Mouse (Mus musculus) hindbrain, embryonic 11.5 days (tissue): ENCODE data around the gene Timp3. TPM values are rescaled to one million over a fixed set of nuclear protein-coding genes. Genes with fewer than 3 reads are reported as not detected.

ENCODE experiments used
- ATAC-seq: fragments of 200-750 bp; cut with Nextera tagmentation; 2 replicates; pipeline ENCODE4 v1.8.0; 2017; ENCODE audit warnings: mild to moderate bottlenecking, moderate TSS enrichment, moderate library complexity; ENCODE audit not compliant: low FRiP score
- DNase-seq: peaks from one replicate; pipeline ENCODE4 v3.0.0-alpha.2; 2015; ENCODE audit warnings: low spot score
- H3K27ac ChIP-seq: fragments of 300-500 bp; sonication (generic); 2 replicates; pipeline ENCODE4 v1.5.1; 2014; ENCODE audit warnings: mild to moderate bottlenecking, low read depth, low read length
- H3K27me3 ChIP-seq: fragments of 300-500 bp; sonication (generic); 2 replicates; pipeline ENCODE4 v1.6.1; 2014; ENCODE audit warnings: mild to moderate bottlenecking, low read length, moderate library complexity, mixed read lengths; ENCODE audit not compliant: control insufficient read depth, insufficient read depth
- H3K36me3 ChIP-seq: fragments of 300-500 bp; sonication (generic); 2 replicates; pipeline ENCODE4 v1.6.1; 2014; ENCODE audit warnings: mild to moderate bottlenecking, low read length, moderate library complexity, mixed read lengths; ENCODE audit not compliant: control insufficient read depth, insufficient read depth
- H3K4me1 ChIP-seq: fragments of 300-500 bp; sonication (generic); replicated peaks from 2 replicates; pipeline ENCODE4 v1.6.1; 2014; ENCODE audit warnings: low read length, mixed read lengths; ENCODE audit not compliant: control insufficient read depth, insufficient read depth
- H3K4me2 ChIP-seq: fragments of 300-500 bp; sonication (generic); replicated peaks from 2 replicates; pipeline ENCODE4 v1.6.1; 2014; ENCODE audit warnings: mild to moderate bottlenecking, low read depth, low read length
- H3K4me3 ChIP-seq: fragments of 300-500 bp; sonication (generic); 2 replicates; pipeline ENCODE4 v1.5.1; 2014; ENCODE audit warnings: low read depth, low read length
- H3K9ac ChIP-seq: fragments of 300-500 bp; sonication (generic); 2 replicates; pipeline ENCODE4 v1.6.1; 2014; ENCODE audit warnings: low read depth, low read length
- H3K9me3 ChIP-seq: fragments of 300-500 bp; sonication (generic); 2 replicates; pipeline ENCODE4 v1.6.1; 2016; ENCODE audit warnings: low read length; ENCODE audit not compliant: control insufficient read depth
- WGBS: fragments of 180-500 bp; shearing (Covaris S2); extraction: QIAGEN DNeasy Blood & Tissue Kit; methylation state at CpG from one replicate; pipeline ENCODE4 v1.1.7; 2014; 5-methylcytosine and 5-hydroxymethylcytosine counted together
- polyA plus RNA-seq: library from polyadenylated mRNA; unstranded; fragments of >200 nt; fragmentation: Nextera tagmentation; extraction: Ambion mirVana; gene quantifications from 2 replicates; pipeline ENCODE4 v1.2.1, GENCODE M21; 2014

Timp3 gene
- polyA plus RNA-seq, result 31.6 and 32.8 TPM in 2 replicates

DNA sequence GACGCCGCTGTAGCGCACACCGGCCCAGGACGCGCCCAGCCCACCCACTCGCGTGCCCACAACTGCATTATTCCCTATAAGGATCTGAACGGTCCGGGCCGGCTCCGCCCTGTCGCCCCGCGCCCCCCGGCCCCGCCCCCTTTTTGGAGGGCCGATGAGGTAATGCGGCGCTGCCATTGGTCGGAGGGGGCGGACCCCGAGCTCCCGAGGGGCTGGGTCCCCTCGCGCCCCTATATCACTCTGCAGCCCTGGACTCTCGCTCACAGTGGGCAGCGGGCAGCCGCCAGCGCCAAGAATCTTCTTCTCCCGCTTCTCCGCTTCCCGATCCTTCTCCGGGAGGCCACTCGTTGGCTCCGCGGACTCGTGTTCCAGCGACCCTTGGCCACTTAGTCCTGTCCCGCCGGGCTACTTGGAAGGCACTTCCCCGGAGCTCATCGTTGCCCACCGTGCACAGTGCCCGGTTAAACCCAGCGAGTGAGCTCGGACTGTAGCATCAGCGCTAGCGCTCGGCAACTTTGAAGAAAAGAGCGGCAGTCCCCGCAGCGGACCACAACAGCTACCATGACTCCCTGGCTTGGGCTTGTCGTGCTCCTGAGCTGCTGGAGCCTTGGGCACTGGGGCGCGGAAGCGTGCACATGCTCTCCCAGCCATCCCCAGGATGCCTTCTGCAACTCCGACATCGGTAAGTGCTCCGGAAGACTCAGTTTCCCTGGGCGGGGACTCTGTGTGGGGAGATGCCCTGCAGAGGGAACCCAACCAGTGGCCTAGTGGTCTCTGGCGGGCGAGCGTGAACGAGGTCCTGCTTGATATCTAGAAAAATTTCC lies at the start of gene Timp3:
TSS of gene Timp3 (plus strand) at position 80 of the 824 bp plus-strand sequence.
- H3K4me3 ChIP-seq, result peak within 1 kb of the TSS; percentile 59
- DNase-seq, result peak; percentile 81
- H3K4me2 ChIP-seq, result peak within 1 kb of the TSS; percentile 97
- under 1% methylated on average over 60 of the region's 65 CpGs for WGBS
- H3K36me3 ChIP-seq, result no peaks in the 10 kb centered on the region
- peak; percentile 90 for ATAC-seq
- no peak within 1 kb of the TSS for H3K27ac ChIP-seq
- H3K4me1 ChIP-seq, result 0 out of 2 replicates have a peak, but pooled peaks cover 5% of the 10 kb centered on the region
- peak within 1 kb of the TSS; percentile 73 for H3K9ac ChIP-seq
- H3K27me3 ChIP-seq, result peaks cover 6% of the 10 kb centered on the region
- H3K9me3 ChIP-seq, result no peaks in the 10 kb centered on the region

DNA sequence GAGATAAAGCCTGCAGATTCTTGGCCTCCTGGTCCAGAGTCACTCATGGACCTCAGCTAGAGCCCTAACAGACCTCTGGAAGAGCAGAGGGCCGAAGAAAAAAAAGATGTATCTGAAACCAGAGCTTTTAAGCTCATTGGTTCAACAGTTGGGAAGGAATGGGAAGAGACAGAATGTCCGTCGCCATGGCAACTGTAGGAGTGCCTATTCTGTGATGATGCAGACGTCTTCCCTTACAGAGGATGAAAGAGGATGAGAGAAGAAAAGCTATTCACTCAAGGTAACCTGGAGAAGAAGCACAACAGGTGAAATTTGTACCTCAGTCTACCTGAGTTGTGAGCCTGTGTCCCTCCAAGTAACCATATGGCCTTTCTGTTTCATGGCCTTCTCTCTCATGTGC lies 44.0 kb upstream of the Timp3 start:
- no peak overlapping the region for H3K4me2 ChIP-seq
- H3K36me3 ChIP-seq, result no peaks in the 10 kb centered on the region
- H3K9ac ChIP-seq, result no peak overlapping the region
- WGBS, result 58% methylated on average over 4 of the region's 4 CpGs
- H3K27me3 ChIP-seq, result no peaks in the 10 kb centered on the region
- H3K27ac ChIP-seq, result no peak overlapping the region
- H3K9me3 ChIP-seq, result no peaks in the 10 kb centered on the region
- DNase-seq (peak; percentile 17), ATAC-seq (no peak)
- H3K4me1 ChIP-seq, result no peaks in the 10 kb centered on the region
- H3K4me3 ChIP-seq, result no peak overlapping the region

- H3K27me3 ChIP-seq, result no peaks in the 10 kb centered on the region
- no peak overlapping the region for H3K4me2 ChIP-seq
- no peaks in the 10 kb centered on the region for H3K9me3 ChIP-seq
- no peak overlapping the region for H3K4me3 ChIP-seq
- H3K36me3 ChIP-seq, result no peaks in the 10 kb centered on the region
- DNase-seq, result no peak
- WGBS, result 75% methylated on average over 3 of the region's 3 CpGs
- no peak overlapping the region for H3K9ac ChIP-seq
- H3K4me1 ChIP-seq, result no peaks in the 10 kb centered on the region
- no peak overlapping the region for H3K27ac ChIP-seq
- no peak for ATAC-seq
Observed at GRCm38 (mm10) chr10:86257045-86257444, 43.1 kb upstream of the Timp3 start.

GRCm38 (mm10) chr10:86258046-86258445 lies 42.1 kb upstream of the Timp3 start:
- no peak for DNase-seq
- WGBS, result 78% methylated on average over 4 of the region's 4 CpGs

DNA sequence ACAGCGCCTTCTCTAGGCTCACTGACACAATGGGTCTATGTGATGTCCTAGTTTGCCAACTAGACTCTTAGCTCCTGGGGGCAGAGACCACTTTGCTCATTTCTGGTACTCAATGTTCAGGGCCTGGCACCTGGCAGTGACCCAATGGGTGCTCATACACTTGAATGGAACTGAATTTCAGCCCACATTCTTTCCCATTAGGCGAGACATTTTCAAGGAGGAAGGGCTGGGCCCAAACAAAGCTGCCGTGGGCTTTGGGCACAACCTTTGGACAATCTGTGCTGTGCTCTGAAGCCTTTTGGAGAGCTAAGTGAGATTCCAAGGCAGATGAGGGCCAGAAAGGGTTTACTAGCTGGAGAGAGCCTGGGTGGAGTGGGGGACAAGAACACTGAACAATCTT lies 41.2 kb upstream of the Timp3 start:
- no peak for ATAC-seq
- Histone ChIP-seq H3K36me3 (no peaks in the 10 kb centered on the region), H3K27me3 (no peaks in the 10 kb centered on the region), H3K4me1 (no peaks in the 10 kb centered on the region), H3K27ac (no peak overlapping the region), H3K4me2 (no peak overlapping the region), H3K9ac (no peak overlapping the region), H3K4me3 (no peak overlapping the region), H3K9me3 (no peaks in the 10 kb centered on the region)
- WGBS, result 86% methylated on average over 3 of the region's 3 CpGs
- DNase-seq, result no peak

More at GRCm38 (mm10) chr10:86258046-86258445, 42.1 kb upstream of the Timp3 start:
- no peaks in the 10 kb centered on the region for H3K27me3 ChIP-seq
- no peak overlapping the region for H3K27ac ChIP-seq
- no peaks in the 10 kb centered on the region for H3K9me3 ChIP-seq
- no peaks in the 10 kb centered on the region for H3K4me1 ChIP-seq
- H3K4me2 ChIP-seq, result no peak overlapping the region
- no peak overlapping the region for H3K4me3 ChIP-seq
- no peak overlapping the region for H3K9ac ChIP-seq
- ATAC-seq, result no peak
- H3K36me3 ChIP-seq, result no peaks in the 10 kb centered on the region

DNA sequence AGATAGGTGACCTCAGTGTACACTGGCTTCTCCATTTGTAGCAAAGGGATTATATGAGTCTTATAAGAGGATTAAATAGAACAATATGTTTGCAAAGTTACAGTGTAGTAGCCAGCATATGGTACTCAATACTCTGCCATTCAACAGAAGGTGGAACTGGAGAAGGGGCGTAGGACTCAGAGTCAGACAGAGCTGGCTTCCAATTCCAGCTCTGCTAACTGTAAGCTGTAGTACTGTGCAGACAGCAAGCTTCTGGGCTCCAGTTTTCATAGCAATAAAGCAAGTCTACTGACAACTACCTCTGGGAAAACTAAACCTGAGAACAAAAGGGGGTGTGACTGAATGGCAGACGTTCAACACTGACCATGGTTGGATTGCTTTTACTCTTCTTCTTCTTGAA lies 38.4 kb upstream of the Timp3 start:
- ATAC-seq (no peak), DNase-seq (no peak)
- Histone ChIP-seq H3K9me3 (no peaks in the 10 kb centered on the region), H3K36me3 (no peaks in the 10 kb centered on the region), H3K27ac (no peak overlapping the region), H3K27me3 (no peaks in the 10 kb centered on the region), H3K4me1 (no peaks in the 10 kb centered on the region), H3K4me2 (no peak overlapping the region), H3K9ac (no peak overlapping the region), H3K4me3 (no peak overlapping the region)
- 92% methylated on average over 2 of the region's 2 CpGs for WGBS

DNA sequence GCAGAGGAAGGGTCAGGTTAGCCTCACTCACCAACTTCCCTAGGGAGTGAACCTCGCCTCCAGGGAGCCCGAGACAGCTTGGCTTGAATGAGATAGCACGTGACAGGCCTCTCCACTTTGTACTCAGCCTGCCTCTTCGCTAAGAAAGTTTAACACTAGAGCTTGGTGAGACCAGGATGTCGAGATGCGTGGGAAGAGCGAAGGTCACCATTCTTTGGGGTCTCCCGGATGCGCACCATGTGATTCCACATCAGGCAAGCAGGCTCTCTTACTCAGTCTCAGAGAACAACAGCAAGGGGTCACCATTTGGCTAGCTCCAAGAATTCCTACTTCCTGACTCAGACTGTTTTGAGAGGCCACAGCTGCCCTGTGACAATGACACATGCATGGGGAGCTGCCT lies 35.6 kb upstream of the Timp3 start:
- no peak overlapping the region for H3K27ac ChIP-seq
- no peak overlapping the region for H3K4me3 ChIP-seq
- DNase-seq (no peak), ATAC-seq (no peak)
- H3K36me3 ChIP-seq, result no peaks in the 10 kb centered on the region
- H3K9ac ChIP-seq, result no peak overlapping the region
- no peak overlapping the region for H3K4me2 ChIP-seq
- WGBS, result 85% methylated on average over 9 of the region's 9 CpGs
- H3K9me3 ChIP-seq, result no peaks in the 10 kb centered on the region
- H3K4me1 ChIP-seq, result no peaks in the 10 kb centered on the region
- no peaks in the 10 kb centered on the region for H3K27me3 ChIP-seq

DNA sequence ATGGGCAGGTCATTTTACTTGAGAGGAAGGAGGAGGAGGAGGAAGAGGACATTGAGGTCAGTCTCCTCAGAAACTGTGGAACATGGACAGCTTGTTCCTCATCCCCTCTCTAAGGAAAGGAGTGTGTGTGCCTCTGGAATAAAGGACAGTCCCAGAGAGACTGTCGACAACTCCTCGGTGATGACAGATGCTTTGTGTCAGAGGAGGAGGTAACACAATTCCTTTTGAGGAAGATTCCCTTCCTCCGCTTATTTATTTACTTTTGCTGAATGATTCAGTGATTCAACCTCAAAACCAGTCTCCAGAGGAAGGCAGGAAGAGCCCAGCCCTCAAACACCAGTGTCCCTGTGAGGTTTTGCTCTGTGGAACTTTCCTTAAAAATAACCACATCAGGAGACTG lies 29.9 kb upstream of the Timp3 start:
- Histone ChIP-seq H3K36me3 (no peaks in the 10 kb centered on the region), H3K4me1 (no peaks in the 10 kb centered on the region), H3K9me3 (no peaks in the 10 kb centered on the region), H3K4me3 (no peak overlapping the region), H3K27me3 (no peaks in the 10 kb centered on the region), H3K4me2 (no peak overlapping the region), H3K9ac (no peak overlapping the region), H3K27ac (no peak overlapping the region)
- ATAC-seq, result no peak
- WGBS, result 60% methylated on average over 3 of the region's 3 CpGs
- no peak for DNase-seq

DNA sequence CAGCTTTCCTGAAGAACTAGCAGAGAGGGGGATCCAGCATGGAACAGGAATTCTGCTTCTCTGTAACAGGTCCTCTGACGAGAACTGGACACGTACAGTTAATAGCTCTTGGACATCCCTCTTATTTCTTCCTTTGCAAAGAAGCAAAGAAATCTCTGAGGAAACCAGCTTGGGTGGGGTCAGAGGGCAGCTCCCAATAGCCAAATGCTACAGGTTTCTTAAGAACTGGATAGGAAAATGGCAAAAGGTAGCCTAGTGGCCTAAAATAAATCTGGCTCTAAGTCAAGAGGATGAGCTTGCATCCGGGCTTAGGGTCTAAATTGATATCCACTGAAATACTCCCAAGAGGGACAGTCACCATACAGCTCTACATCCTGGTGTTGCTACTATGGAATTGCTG lies 27.3 kb upstream of the Timp3 start:
- DNase-seq, result no peak
- H3K27ac ChIP-seq, result no peak overlapping the region
- ATAC-seq, result no peak

More for the DNA sequence above, 27.3 kb upstream of the Timp3 start:
- H3K36me3 ChIP-seq, result no peaks in the 10 kb centered on the region
- no peaks in the 10 kb centered on the region for H3K9me3 ChIP-seq
- H3K4me1 ChIP-seq, result no peaks in the 10 kb centered on the region
- no peak overlapping the region for H3K4me2 ChIP-seq
- no peak overlapping the region for H3K4me3 ChIP-seq
- no peak overlapping the region for H3K9ac ChIP-seq
- 89% methylated on average over 3 of the region's 3 CpGs for WGBS
- H3K27me3 ChIP-seq, result no peaks in the 10 kb centered on the region
